Mouse (Mus musculus) kidney, adult 11 months (tissue): Measurements from ENCODE around the gene Nlrp4a.
"Not testable (repeated sequence)": the region's sequence is repeated elsewhere in the genome, so short reads cannot be mapped to it uniquely, and the experiment has no call there.

Source experiments
- DNase-seq: peaks from one replicate; pipeline ENCODE4 v3.0.0; 2022

The Nlrp4a gene

GRCm38 (mm10) chr7:26434813-26435212 is at the start of gene Nlrp4a:
Gene Nlrp4a (plus strand): TSS chr7:26435113.
- DNase-seq, result no peak

GRCm38 (mm10) chr7:26386691-26387090 is 48.2 kb upstream of the Nlrp4a start:
- not testable (repeated sequence) for DNase-seq

DNA sequence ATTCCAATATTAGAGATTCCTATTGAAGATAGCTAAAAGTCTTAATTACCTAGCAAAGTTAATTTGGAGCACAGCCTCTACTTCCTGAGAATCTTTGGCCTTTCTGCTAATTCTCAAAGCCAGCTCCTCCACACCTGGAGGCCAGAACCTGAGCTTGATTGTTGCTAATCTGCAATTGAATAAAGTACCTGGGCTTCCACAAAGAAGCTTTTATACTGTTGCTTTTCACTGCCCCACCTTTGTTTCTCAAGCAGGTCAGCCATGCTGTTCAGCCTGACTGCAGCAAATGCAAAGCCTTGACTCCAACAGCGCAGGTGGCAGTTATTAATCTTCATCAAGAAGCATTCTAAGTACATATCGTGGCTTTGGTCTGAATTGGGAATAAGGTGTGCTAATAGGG is 43.8 kb upstream of the Nlrp4a start:
- DNase-seq, result not testable (repeated sequence)

DNA sequence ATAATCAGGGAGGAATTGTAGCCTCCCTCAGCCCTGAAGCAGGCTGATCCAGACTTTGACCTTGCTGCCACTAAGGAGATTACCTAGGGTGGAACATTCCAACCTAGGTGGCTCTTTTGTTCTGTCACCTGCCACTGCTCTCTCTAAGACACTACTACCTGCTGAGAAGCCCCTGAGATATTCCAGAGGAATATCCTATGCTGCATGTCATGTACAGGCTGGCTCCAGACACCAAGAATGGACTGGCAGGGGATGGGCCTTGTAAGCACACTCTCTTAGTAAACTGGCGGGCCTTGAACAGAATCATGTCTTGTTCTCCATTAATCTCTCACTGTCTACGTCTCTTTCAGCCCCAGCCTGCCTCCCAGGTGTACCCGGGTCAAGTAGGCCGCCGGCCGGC is 43.1 kb upstream of the Nlrp4a start:
- not testable (repeated sequence) for DNase-seq

DNA sequence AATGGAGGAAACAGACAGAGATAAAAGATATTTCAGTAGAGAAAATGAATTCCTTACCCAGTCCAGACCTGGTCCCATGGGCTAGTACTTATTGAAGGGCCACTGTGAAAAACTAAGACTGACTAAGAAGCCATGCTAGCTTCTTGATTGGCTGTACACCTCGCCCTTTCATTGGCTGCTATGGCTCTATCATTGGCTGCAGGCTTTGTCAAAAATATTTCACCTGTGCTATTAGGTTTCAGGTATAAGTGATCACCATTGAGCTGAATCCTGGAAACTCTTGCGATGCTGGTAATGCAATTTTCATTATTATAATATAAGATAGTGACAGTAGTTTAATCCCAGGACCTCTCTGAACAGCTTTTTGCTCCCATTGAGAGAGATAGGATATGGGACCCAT is 31.3 kb upstream of the Nlrp4a start, which contains the start of gene Nlrp9c:
Nlrp9c (minus strand) TSS at position 101 of the 400 bp plus-strand sequence.
- DNase-seq, result not testable (repeated sequence)

GRCm38 (mm10) chr7:26476690-26477089 is 41.8 kb downstream of the Nlrp4a start:
- DNase-seq, result no peak

DNA sequence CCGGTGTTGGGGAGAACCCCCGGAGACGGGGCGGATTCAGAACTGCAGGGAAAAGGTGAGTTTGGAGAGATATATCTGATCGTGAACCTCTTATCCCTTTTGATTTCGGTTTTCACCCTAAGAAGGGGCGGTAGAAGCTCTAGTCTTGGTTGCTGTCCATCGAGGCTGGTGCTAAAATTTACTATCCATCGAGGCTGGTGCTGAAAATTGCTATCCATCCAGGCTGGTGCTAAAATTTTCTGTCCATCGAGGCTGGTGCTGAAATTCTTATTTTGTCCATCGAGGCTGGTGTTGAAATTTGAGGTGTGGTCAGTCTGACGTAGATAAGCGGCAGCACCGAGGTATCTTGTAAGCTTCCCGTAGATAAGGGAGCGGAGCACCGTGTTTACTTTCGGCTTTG is 54.6 kb downstream of the Nlrp4a start:
- DNase-seq, result not testable (repeated sequence)
